Mouse (Mus musculus) ovary, postnatal 10 days (tissue): ENCODE measurements around the gene Six4.
A peak's percentile ranks its signal among the peaks of the same experiment; 100 is the strongest.
"Not testable (repeated sequence)": the region's sequence is repeated elsewhere in the genome, so short reads cannot be mapped to it uniquely, and the experiment has no call there.

ENCODE experiments used
- DNase-seq: peaks from one replicate; pipeline ENCODE4 v3.0.0; 2022; ENCODE audit warnings: low spot score

Gene Six4

GRCm38 (mm10) chr12:73113196-73113595 lies at the start of gene Six4:
Gene Six4, minus strand, starts transcription at chr12:73113456.
- peak; percentile 30 for DNase-seq

GRCm38 (mm10) chr12:73162408-73163181 lies 49.3 kb upstream of the Six4 start:
- no peak for DNase-seq

GRCm38 (mm10) chr12:73160341-73160740 lies 47.1 kb upstream of the Six4 start:
- DNase-seq, result no peak

GRCm38 (mm10) chr12:73154150-73154549 lies 40.9 kb upstream of the Six4 start:
- no peak for DNase-seq

DNA sequence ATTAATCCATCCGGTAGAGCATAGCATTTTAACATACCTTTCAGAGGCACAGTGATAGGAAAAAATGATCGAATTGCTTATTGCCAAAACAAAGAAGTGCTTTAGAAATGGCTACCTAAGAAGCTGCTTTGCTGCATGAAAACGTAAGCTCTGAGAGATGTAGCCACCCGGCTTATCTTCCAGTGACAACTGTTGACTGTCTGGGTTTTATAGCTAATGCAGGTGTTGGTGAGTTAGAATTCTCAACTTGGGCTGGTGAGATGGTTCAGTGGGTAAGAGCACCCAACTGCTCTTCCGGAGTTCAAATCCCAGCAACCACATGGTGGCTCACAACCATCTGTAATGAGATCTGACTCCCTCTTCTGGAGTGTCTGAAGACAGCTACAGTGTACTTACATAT lies 37.8 kb upstream of the Six4 start:
- not testable (repeated sequence) for DNase-seq

- DNase-seq, result no peak
Observed at GRCm38 (mm10) chr12:73147236-73147635, 34.0 kb upstream of the Six4 start.

DNA sequence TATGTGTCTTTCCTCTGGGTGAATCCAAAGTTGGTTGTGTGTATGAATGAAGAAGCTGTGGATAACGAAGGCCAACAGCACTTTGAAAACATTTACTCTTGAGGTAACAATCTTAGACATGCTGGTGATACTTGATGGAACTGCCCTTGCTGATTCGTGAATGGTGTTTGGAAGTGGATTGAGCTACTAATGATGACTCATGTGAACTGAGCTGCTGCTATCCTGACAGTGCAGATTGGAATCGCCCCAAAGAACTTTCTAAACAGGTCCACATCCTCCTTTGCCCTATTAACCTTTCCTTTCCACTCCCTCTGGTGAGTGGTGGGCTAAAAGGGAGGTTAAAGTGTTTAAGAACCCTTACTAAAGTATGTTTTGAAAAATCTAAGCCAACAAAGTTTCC lies 27.5 kb upstream of the Six4 start:
- no peak for DNase-seq

GRCm38 (mm10) chr12:73125250-73125649 lies 12.0 kb upstream of the Six4 start:
- DNase-seq, result no peak

- DNase-seq, result peak; percentile 83
Observed at GRCm38 (mm10) chr12:73123093-73124041, 10.1 kb upstream of the Six4 start, which contains the start of gene Mnat1. Gene Mnat1, plus strand, starts transcription at chr12:73123717.

DNA sequence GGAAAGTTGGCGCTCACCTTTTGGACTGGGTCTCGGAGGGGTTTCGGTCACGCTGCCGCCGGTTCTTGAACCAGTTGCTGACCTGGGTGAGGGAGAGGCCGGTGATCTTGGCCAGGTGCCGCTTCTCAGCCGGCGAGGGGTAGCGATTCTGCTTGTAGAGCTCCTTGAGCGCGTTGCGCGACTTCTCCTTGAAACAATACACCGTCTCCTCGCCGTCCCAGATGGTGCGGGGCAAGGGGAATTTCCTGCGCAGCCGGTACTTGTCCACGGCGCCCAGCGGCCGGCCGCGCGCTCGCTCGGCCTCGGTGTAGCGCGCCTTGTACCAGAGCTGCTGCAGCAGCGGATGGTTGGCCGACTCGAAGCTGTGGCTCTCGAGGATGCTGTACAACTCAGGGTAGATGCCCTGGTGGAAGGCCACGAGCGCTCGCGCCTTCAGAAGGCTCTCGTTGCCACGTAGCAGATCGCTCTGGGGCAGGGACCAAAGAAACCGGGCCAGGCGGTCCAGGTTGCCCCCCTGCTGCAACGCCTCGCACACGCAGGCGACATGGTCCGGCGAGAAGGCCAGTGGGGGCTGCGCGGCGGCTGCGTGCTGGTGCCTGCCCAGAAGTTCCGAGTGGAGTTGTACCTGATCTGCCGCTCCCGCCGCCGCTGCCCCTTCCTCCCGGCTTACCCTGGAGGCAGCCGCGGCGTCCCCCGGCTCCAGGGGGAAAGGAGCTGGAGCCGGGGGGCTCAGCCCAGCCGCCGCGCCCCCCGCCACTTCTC lies 749 bp downstream of the Six4 start:
- peak; percentile 38 for DNase-seq

- peak; percentile 29 for DNase-seq
Observed at GRCm38 (mm10) chr12:73111561-73112325, 1.5 kb downstream of the Six4 start.

GRCm38 (mm10) chr12:73110431-73111111 lies 2.7 kb downstream of the Six4 start:
- no peak for DNase-seq

DNA sequence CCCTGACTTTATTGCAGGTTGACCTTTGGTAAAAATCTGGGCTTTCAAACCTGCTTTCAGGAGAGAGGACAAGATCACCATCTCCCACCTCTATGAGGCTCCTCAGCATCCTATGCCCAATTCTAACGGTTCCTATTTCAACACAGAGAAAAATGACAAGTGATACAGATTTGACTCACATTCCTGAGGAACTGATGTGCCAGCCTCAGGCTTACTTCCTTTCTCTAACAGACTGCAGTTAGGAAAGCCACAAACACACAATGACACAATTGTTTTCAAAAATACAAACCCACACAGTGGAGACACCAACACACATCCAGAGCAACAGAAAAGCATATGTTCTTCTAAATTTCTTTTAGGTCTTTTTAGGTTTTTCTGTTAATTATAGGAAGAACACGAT lies 5.4 kb downstream of the Six4 start:
- DNase-seq, result no peak

DNA sequence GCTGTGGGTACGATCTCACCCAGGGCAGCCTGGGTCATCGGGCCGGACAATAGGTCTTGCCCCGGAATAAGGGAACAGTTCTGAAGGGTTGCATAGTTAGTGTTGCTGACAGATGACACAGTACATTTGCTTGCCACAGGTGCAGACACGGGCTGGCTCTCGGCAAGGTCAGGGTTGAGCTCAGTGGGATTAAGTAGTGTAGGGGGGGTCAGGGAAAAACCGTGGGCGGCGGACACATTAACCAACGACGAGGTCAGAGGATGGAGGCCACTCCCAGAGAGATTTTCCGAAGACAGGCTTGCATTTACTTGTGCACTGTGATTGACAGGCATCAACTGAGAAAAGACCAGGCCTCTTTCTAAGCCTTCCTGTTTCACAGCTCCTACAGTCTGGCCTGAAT lies 9.5 kb downstream of the Six4 start:
- DNase-seq, result no peak

DNA sequence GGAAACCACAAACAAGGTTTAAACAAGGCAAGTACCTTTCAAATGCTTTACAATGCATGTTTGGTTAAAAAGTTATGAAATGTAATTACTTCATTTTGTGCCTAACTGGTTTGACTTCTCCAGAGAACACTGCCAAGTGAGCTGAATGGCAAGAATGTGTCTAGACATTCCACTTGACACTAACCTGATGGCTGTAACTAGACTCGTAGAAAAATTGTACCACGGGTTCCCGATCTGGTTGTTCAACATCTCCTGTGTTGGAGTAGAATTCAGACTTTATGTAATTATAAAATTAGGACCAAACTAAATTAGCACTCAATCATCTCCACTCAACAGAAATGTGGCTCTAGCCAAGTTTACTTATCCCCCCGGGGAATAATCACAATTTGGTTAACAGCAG lies 14.7 kb downstream of the Six4 start:
- no peak for DNase-seq

DNA sequence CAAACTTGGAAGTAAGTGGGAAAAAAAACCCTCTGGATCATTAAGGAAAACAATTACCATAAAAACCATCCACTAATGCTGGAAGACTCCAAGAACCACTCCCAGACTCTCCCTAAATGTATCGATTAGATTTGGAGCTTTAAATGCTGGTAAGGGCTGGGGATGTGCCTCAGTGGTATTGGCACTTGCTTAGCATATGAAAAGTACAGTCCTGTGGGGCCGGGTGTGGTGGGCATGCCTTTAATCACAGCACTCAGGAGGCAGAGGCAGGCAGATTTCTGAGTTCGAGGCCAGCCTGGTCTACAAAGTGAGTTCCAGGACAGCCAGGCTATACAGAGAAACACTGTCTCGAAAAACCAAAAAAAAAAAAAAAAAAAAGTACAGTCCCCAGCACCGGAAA lies 17.1 kb downstream of the Six4 start:
- DNase-seq, result not testable (repeated sequence)

DNA sequence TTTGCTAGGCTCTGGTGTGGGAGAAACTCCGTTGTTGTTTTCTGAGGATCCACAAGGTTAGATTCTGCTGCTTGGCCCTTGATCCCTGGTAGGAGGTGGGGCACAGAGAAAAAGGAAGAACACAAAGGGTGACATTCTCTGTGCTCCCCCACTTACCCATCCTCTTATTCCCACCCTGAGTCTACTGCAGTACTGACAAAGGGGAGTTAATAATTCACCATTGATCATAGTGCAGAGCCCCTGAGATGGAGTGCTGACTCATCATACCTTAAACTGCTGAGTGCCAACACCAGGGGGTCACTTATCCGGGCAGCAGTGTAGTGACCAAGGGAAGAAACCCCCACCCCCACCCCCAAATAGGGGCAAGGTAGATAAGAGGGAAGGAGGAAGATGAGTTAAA lies 18.7 kb downstream of the Six4 start:
- no peak for DNase-seq

DNA sequence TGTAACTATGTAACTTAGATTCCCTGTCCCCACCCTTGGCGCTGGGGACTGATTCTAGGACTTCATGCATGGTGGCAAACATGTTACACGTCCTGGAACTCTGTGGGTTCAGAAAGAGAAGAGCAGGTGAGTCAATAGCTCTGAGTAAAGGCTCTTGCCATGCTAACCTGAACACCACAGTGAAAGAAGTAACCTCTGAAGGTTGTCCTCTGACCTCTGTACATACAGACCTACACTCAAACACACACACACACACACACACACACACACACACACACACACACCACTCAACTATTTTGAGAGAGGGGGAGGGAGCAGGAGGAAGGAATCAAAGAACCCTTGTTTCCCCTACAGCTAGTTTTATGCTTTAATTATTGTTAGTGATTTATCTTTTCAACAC lies 19.1 kb downstream of the Six4 start:
- no peak for DNase-seq

GRCm38 (mm10) chr12:73090672-73091335 lies 22.5 kb downstream of the Six4 start:
- DNase-seq, result no peak

GRCm38 (mm10) chr12:73088911-73089310 lies 24.3 kb downstream of the Six4 start:
- no peak for DNase-seq
